Mouse (Mus musculus): Measurements from ENCODE around the gene Gm13128. TPM values are rescaled to one million over a fixed set of nuclear protein-coding genes. Genes with fewer than 3 reads are reported as not detected.
"Not testable (repeated sequence)": the region's sequence is repeated elsewhere in the genome, so short reads cannot be mapped to it uniquely, and the experiment has no call there.

The Gm13128 gene
- polyA plus RNA-seq (2015; fragmentation: Nextera tagmentation; extraction: Ambion mirVana) = not detected in 2 replicates

DNA sequence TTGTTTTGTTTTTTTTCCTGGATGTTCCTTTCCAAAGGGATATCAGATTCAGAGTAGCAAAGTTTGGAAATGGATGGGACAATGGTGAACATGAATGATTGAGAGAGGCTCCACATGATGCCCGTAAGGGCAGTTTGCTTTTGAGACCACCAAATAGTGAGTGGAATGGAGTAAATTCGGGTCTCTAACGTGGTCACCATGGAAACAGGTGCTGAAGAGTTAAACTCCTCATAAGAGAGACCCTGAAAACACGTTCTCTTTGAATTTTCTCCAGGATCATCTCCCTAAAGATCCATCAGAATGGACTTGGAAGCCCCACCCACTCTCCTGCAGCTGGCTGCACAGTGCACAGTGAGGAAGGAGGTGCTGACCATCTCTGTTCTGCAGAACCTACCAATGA is at the start of gene Gm13128:
Gm13128 (plus strand) TSS at position 301 of the 400 bp plus-strand sequence.
- not testable (repeated sequence) for H3K9ac ChIP-seq; H3K27me3 ChIP-seq (replicated peaks); ATAC-seq

DNA sequence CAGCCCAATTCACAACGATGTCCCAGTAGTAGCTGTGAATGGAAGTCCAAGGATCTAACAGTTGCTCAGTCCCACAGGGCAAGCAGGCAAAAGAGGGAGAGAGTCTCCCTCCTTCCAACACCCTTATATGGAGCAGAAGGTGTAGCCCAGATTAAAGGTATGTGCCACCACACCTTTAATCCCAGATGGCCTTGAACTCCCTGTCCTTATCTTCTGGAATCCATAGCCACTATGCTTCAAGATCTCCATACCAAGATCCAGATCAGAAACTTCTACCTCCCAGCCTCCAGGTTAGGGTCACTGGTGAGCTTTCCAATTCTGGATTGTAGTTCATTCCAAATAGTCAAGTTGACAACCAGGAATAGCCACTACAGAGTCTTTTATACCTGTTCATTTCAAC is 49.7 kb upstream of the Gm13128 start, which contains the start of gene Pramel5:
Pramel5 (minus strand) TSS at position 101 of the 400 bp plus-strand sequence.
- 86% methylated on average over 1 of the region's 1 CpGs for WGBS
- H3K4me3 ChIP-seq (replicated peaks); H3K36me3 ChIP-seq; H3K9me3 ChIP-seq; H3K27me3 ChIP-seq (replicated peaks); H3K4me2 ChIP-seq (replicated peaks); H3K27ac ChIP-seq; H3K4me1 ChIP-seq (replicated peaks); H3K9ac ChIP-seq; ATAC-seq: not testable (repeated sequence)

More for the DNA sequence above, at the start of gene Gm13128:
- not testable (repeated sequence) for H3K4me3 ChIP-seq (replicated peaks); H3K4me2 ChIP-seq (replicated peaks); H3K36me3 ChIP-seq; H3K4me1 ChIP-seq (replicated peaks); H3K9me3 ChIP-seq; H3K27ac ChIP-seq
- WGBS = 73% methylated on average over 4 of the region's 4 CpGs

DNA sequence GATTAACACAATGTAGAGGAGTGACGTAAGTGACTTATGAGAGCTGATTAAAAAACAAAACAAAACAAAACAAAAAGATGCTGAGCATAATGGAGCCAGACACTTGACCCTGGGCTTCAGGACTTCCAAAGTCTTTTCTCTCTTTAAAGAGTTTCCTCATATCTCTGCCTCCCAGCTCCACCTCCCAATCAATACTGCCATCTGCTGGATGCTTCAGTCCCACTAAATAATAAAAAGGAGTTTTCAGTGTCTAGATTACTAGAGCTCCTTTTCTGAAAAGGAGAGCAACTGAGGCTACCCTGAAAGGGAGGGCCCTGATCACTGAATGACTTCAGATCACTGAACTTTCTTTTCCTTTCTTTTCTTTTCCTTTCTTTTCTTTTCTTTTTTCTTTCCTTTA is 30.6 kb upstream of the Gm13128 start:
- H3K4me1 ChIP-seq (replicated peaks); H3K27me3 ChIP-seq (replicated peaks); H3K9me3 ChIP-seq; H3K4me2 ChIP-seq (replicated peaks); H3K36me3 ChIP-seq; H3K4me3 ChIP-seq (replicated peaks); H3K27ac ChIP-seq; ATAC-seq; H3K9ac ChIP-seq: not testable (repeated sequence)
- 54% methylated on average over 1 of the region's 1 CpGs for WGBS

DNA sequence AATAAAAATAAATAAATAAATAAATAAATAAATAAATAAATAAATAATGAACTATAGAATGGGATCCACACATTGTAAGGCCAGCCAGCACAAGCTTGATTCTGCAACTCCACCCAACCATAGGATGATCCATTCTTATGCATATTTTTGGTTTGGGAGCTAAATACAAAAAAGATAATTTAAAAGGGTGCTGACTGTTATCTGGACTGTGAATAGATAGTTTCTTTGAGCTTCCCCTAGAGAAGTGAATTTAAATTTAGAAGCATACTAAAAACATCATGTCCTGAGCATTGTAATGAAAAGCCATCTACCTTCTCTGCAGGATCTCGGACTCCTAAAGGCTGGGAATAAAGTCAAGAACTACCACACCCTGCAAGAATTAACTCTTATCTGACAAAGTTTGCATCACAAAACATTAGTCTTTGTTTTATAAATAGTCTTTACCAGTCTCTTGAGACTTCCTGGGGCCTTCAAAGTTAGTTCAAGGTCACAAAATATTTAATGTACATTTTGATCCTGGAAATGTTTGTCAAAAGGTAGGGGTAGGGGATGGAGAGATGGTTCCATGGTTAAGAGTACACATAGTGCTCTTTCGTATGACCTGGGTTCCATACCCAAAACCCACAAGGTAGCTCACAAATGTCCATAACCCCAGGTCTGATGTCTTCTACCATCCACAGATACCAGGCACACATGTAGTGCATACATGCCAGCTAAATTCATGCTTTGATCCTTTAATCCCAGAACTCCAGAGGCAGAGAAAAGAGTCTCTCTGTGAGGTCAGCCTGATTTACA is 17.2 kb upstream of the Gm13128 start:
- not testable (repeated sequence) for H3K36me3 ChIP-seq; H3K27me3 ChIP-seq (replicated peaks); H3K4me3 ChIP-seq (replicated peaks); H3K9ac ChIP-seq; H3K27ac ChIP-seq; H3K9me3 ChIP-seq; ATAC-seq; H3K4me2 ChIP-seq (replicated peaks); H3K4me1 ChIP-seq (replicated peaks)
- WGBS = 77% methylated on average over 2 of the region's 2 CpGs

DNA sequence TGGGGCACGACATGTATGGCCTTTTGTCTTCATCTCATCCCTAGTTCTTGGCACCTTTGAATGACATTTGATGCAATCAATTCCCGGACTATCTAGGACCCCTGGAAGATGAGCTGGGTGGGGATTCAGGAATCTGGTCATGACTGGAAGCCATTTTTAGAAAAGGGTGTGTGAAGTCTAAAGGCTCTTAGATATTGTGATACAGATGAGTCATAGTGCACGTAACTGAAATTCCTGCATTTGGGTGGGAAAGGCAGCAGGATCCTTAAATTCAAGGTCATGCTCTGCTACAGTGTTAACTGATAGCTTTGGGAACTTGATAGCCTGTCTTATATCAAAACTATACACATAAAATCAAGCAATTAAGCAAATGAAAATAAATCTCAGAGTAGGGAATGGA is 5.8 kb downstream of the Gm13128 start:
- not testable (repeated sequence) for H3K4me1 ChIP-seq (replicated peaks); H3K9me3 ChIP-seq; H3K4me3 ChIP-seq (replicated peaks); H3K27me3 ChIP-seq (replicated peaks); H3K36me3 ChIP-seq; H3K4me2 ChIP-seq (replicated peaks); H3K27ac ChIP-seq; ATAC-seq; H3K9ac ChIP-seq
- 78% methylated on average over 3 of the region's 3 CpGs for WGBS

DNA sequence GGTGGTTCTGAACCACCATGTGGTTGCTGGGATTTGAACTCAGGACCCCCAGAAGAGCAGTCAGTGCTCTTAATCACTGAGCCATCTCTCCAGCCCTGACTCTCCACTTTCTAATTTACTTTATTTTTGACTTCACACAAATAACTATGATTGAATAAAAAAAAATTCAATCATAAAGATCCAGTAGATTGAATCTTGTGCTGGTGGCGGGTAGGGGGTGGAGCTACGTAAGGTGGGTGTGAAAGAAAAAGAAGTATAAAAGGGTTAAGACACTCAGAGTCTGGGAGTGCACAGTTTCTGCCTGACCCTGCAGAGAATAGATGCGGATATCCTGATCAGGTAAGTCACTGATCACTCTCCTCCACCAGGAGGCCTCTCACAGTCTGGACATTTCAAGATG is 27.6 kb downstream of the Gm13128 start, which contains the start of gene Gm13119:
Gm13119 (plus strand) TSS at position 301 of the 400 bp plus-strand sequence.
- not testable (repeated sequence) for H3K9ac ChIP-seq; H3K4me2 ChIP-seq (replicated peaks); ATAC-seq; H3K4me3 ChIP-seq (replicated peaks); H3K36me3 ChIP-seq; H3K9me3 ChIP-seq; H3K27me3 ChIP-seq (replicated peaks); H3K27ac ChIP-seq; H3K4me1 ChIP-seq (replicated peaks)
- 83% methylated on average over 3 of the region's 3 CpGs for WGBS

DNA sequence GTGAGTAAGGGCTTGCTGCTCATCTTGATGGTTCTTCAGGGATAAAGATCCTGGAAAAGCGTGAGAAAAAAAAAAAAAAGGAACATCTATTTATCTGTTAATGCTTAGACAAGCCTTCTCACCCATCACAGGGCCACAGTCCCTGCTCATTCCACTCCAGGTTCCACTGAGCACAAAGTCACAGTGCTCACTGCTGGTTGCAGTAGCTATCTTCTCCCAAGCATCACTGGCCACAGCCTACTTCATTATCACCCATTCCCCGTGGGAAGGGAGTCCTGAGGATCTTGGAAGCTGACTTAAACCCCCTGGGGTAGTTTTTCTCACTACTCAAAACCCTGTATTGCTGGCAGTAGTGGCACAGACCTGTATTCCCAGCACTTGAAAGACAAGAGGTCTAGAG is 47.9 kb downstream of the Gm13128 start, which contains the start of gene Pramef20:
Pramef20 (minus strand) TSS at position 23 of the 400 bp plus-strand sequence.
- no peak within 1 kb of the TSS for H3K4me3 ChIP-seq (replicated peaks)
- WGBS = 49% methylated on average over 2 of the region's 2 CpGs
- no peaks in the 10 kb centered on the region for H3K4me1 ChIP-seq (replicated peaks)
- H3K4me2 ChIP-seq (replicated peaks) = no peak within 1 kb of the TSS
- H3K27ac ChIP-seq = no peak within 1 kb of the TSS
- H3K9me3 ChIP-seq = no peaks in the 10 kb centered on the region
- no peak within 1 kb of the TSS for H3K9ac ChIP-seq
- H3K27me3 ChIP-seq (replicated peaks) = no peaks in the 10 kb centered on the region
- ATAC-seq = no peak
- no peaks in the 10 kb centered on the region for H3K36me3 ChIP-seq

Other genes starting within 250 kb of the Gm13128 start
- gene Gm13102, start 223.8 kb upstream of the Gm13128 start, polyA plus RNA-seq (2015; fragmentation: Nextera tagmentation; extraction: Ambion mirVana) = not detected in 2 replicates
- gene Oog3, start 167.6 kb upstream of the Gm13128 start, polyA plus RNA-seq (2015; fragmentation: Nextera tagmentation; extraction: Ambion mirVana) = not detected in 2 replicates
- not detected in 2 replicates for gene Oog2, start 139.5 kb upstream of the Gm13128 start, polyA plus RNA-seq (2015; fragmentation: Nextera tagmentation; extraction: Ambion mirVana)
- not detected in 2 replicates for gene C87977, start 116.9 kb upstream of the Gm13128 start, polyA plus RNA-seq (2015; fragmentation: Nextera tagmentation; extraction: Ambion mirVana)
- not detected in 2 replicates for gene Pramel5, start 49.8 kb upstream of the Gm13128 start, polyA plus RNA-seq (2015; fragmentation: Nextera tagmentation; extraction: Ambion mirVana)
- not detected in 2 replicates for gene Gm13119, start 27.7 kb downstream of the Gm13128 start, polyA plus RNA-seq (2015; fragmentation: Nextera tagmentation; extraction: Ambion mirVana)
- not detected in 2 replicates for gene Pramef20, start 47.7 kb downstream of the Gm13128 start, polyA plus RNA-seq (2015; fragmentation: Nextera tagmentation; extraction: Ambion mirVana)
- not detected in 2 replicates for gene Pramef12, start 78.2 kb downstream of the Gm13128 start, polyA plus RNA-seq (2015; fragmentation: Nextera tagmentation; extraction: Ambion mirVana)
- gene 1700012P22Rik, start 108.5 kb downstream of the Gm13128 start, polyA plus RNA-seq (2015; fragmentation: Nextera tagmentation; extraction: Ambion mirVana) = not detected in 2 replicates
- gene Gm9944, start 123.1 kb downstream of the Gm13128 start, polyA plus RNA-seq (2015; fragmentation: Nextera tagmentation; extraction: Ambion mirVana) = not detected in 2 replicates
- gene Aadacl3, start 133.5 kb downstream of the Gm13128 start, polyA plus RNA-seq (2015; fragmentation: Nextera tagmentation; extraction: Ambion mirVana) = not detected in 2 replicates
- not detected in 2 replicates for gene 9430007A20Rik, start 189.6 kb downstream of the Gm13128 start, polyA plus RNA-seq (2015; fragmentation: Nextera tagmentation; extraction: Ambion mirVana)
- gene Gm13124, start 234.9 kb downstream of the Gm13128 start, polyA plus RNA-seq (2015; fragmentation: Nextera tagmentation; extraction: Ambion mirVana) = not detected in 2 replicates